Mouse (Mus musculus): ENCODE measurements at regions not wholly inside any gene's neighbourhood (a gene's known extent, or its start where the extent isn't known, plus 50 kb on each side); places are given as distances from the start of the nearest gene placed in this dataset.

- TF ChIP-seq CTCF (IDR thresholded peaks at IDR 0.05) (no peak), EP300 (IDR thresholded peaks at IDR 0.05; ENCODE audit: insufficient read depth, low read depth, low read length) (no peak)
These were observed 58.4 kb upstream of the Jade1 start for GRCm38 (mm10) chr3:41496931-41497710.

Measured in heart, adult 2 months (tissue).